Mouse (Mus musculus): ENCODE measurements at regions not wholly inside any gene's neighbourhood (a gene's known extent, or its start where the extent isn't known, plus 50 kb on each side); places are given as distances from the start of the nearest gene placed in this dataset.

GRCm38 (mm10) chr7:114345860-114346259, 69.2 kb upstream of the Pde3b start:
- Histone ChIP-seq H3K27ac (ENCODE audit: low read depth, low read length) (no peak overlapping the region), H3K27me3 (replicated peaks; ENCODE audit: control insufficient read depth, insufficient read depth, low read length) (no peaks in the 10 kb centered on the region), H3K36me3 (ENCODE audit: control insufficient read depth, insufficient read depth) (no peaks in the 10 kb centered on the region), H3K4me2 (replicated peaks; ENCODE audit: low read depth) (no peak overlapping the region), H3K9ac (ENCODE audit: low read depth, low read length) (no peak overlapping the region), H3K4me1 (replicated peaks; ENCODE audit: control insufficient read depth, insufficient read depth, low read length) (no peaks in the 10 kb centered on the region), H3K4me3 (ENCODE audit: low read depth, low read length) (no peak overlapping the region), H3K9me3 (ENCODE audit: control insufficient read depth) (no peaks in the 10 kb centered on the region)
- no peak for TF ChIP-seq CTCF (IDR thresholded peaks at IDR 0.05; ENCODE audit: low read depth)
- 92% methylated on average over 3 of the region's 3 CpGs for WGBS
- ATAC-seq = no peak

GRCm38 (mm10) chr7:114347006-114347405, 68.1 kb upstream of the Pde3b start:
- H3K4me3 ChIP-seq (ENCODE audit: low read depth, low read length) = no peak overlapping the region
- no peaks in the 10 kb centered on the region for H3K9me3 ChIP-seq (ENCODE audit: control insufficient read depth)
- ATAC-seq = no peak
- no peak for TF ChIP-seq CTCF (IDR thresholded peaks at IDR 0.05; ENCODE audit: low read depth)
- 78% methylated on average over 4 of the region's 4 CpGs for WGBS
- no peaks in the 10 kb centered on the region for H3K36me3 ChIP-seq (ENCODE audit: control insufficient read depth, insufficient read depth)
- no peak overlapping the region for H3K4me2 ChIP-seq (replicated peaks; ENCODE audit: low read depth)
- no peak overlapping the region for H3K9ac ChIP-seq (ENCODE audit: low read depth, low read length)
- H3K4me1 ChIP-seq (replicated peaks; ENCODE audit: control insufficient read depth, insufficient read depth, low read length) = no peaks in the 10 kb centered on the region
- H3K27ac ChIP-seq (ENCODE audit: low read depth, low read length) = no peak overlapping the region
- no peaks in the 10 kb centered on the region for H3K27me3 ChIP-seq (replicated peaks; ENCODE audit: control insufficient read depth, insufficient read depth, low read length)

GRCm38 (mm10) chr7:114350968-114351367, 64.1 kb upstream of the Pde3b start:
- ATAC-seq = no peak
- no peaks in the 10 kb centered on the region for H3K4me1 ChIP-seq (replicated peaks; ENCODE audit: control insufficient read depth, insufficient read depth, low read length)
- WGBS = 48% methylated on average over 7 of the region's 7 CpGs
- H3K9ac ChIP-seq (ENCODE audit: low read depth, low read length) = no peak overlapping the region
- no peaks in the 10 kb centered on the region for H3K27me3 ChIP-seq (replicated peaks; ENCODE audit: control insufficient read depth, insufficient read depth, low read length)
- H3K4me2 ChIP-seq (replicated peaks; ENCODE audit: low read depth) = no peak overlapping the region
- no peak overlapping the region for H3K27ac ChIP-seq (ENCODE audit: low read depth, low read length)
- no peaks in the 10 kb centered on the region for H3K9me3 ChIP-seq (ENCODE audit: control insufficient read depth)
- H3K36me3 ChIP-seq (ENCODE audit: control insufficient read depth, insufficient read depth) = no peaks in the 10 kb centered on the region
- TF ChIP-seq CTCF (IDR thresholded peaks at IDR 0.05; ENCODE audit: low read depth) = no peak
- no peak overlapping the region for H3K4me3 ChIP-seq (ENCODE audit: low read depth, low read length)

DNA sequence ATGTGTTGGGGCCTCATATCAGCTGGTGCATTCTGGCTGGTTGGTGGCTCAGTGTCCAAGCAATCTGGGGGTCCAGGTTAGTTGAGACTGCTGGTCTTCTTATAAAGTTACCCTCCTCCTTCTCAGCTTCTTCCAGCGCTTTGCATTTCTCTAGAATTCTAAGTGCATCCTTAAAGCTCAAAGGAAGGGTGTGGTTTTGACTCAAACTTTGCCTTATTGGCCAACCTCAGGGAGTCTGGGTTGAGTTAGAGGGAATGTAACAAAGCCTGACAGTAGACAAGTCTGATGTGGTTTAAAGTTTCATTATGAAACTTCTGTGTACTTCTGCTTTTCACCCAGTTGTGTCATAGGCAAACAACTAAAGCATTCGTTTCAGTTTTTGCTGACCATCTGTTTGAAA, 58.7 kb upstream of the Pde3b start:
- WGBS = 74% methylated on average over 2 of the region's 2 CpGs
- no peaks in the 10 kb centered on the region for H3K4me1 ChIP-seq (replicated peaks; ENCODE audit: control insufficient read depth, insufficient read depth, low read length)
- ATAC-seq = no peak
- H3K9me3 ChIP-seq (ENCODE audit: control insufficient read depth) = no peaks in the 10 kb centered on the region
- no peak overlapping the region for H3K9ac ChIP-seq (ENCODE audit: low read depth, low read length)
- no peaks in the 10 kb centered on the region for H3K36me3 ChIP-seq (ENCODE audit: control insufficient read depth, insufficient read depth)
- H3K27ac ChIP-seq (ENCODE audit: low read depth, low read length) = no peak overlapping the region
- H3K4me2 ChIP-seq (replicated peaks; ENCODE audit: low read depth) = no peak overlapping the region
- no peak for TF ChIP-seq CTCF (IDR thresholded peaks at IDR 0.05; ENCODE audit: low read depth)
- H3K4me3 ChIP-seq (ENCODE audit: low read depth, low read length) = no peak overlapping the region
- no peaks in the 10 kb centered on the region for H3K27me3 ChIP-seq (replicated peaks; ENCODE audit: control insufficient read depth, insufficient read depth, low read length)

DNA sequence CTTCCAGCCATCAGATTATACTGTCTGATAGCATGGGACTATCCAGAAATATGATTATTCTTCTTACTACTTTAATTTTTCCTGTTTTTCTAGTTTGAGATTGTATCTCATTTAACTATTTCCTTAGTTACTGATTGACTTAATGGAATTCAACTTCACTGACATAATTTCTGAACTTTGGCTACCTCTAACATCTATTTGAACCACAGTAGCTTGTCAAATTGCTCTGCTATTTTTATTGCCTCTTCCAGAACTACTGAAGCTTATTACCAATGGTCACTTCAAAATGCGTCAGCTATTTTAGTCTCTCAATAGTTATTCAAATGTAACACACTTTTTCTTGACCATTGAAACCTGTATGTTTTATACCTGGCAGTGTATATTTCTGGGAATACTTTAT, 52.9 kb upstream of the Pde3b start:
- Histone ChIP-seq H3K4me2 (replicated peaks; ENCODE audit: low read depth) (no peak overlapping the region), H3K36me3 (ENCODE audit: control insufficient read depth, insufficient read depth) (no peaks in the 10 kb centered on the region), H3K27ac (ENCODE audit: low read depth, low read length) (no peak overlapping the region), H3K4me1 (replicated peaks; ENCODE audit: control insufficient read depth, insufficient read depth, low read length) (no peaks in the 10 kb centered on the region), H3K9ac (ENCODE audit: low read depth, low read length) (no peak overlapping the region), H3K4me3 (ENCODE audit: low read depth, low read length) (no peak overlapping the region), H3K27me3 (replicated peaks; ENCODE audit: control insufficient read depth, insufficient read depth, low read length) (no peaks in the 10 kb centered on the region), H3K9me3 (ENCODE audit: control insufficient read depth) (no peaks in the 10 kb centered on the region)
- WGBS = 51% methylated on average over 1 of the region's 1 CpGs
- ATAC-seq = peak; percentile 47
- no peak for TF ChIP-seq CTCF (IDR thresholded peaks at IDR 0.05; ENCODE audit: low read depth)

DNA sequence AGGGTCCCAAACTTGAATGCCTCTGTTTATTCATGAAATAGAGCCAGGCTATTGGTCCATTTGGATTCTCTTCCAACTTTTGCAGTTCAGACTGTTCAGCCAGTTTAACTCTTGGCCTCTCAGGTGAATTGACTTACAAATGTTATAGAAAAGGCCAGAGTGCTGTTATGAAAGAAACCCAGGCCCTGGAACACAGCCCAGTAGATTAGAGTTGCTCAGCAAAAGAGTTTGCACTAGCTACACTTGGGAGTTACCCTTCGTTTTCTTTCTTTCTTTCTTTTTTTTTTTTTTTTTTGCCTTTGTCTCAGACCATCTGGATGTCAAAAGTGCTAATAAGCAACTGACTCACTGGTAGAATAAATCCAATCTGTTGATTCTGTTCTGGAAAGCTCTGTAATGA, 51.0 kb upstream of the Pde3b start:
- ATAC-seq = no peak

More for the DNA sequence above, 51.0 kb upstream of the Pde3b start:
- Histone ChIP-seq H3K9ac (ENCODE audit: low read depth, low read length) (no peak overlapping the region), H3K4me1 (replicated peaks; ENCODE audit: control insufficient read depth, insufficient read depth, low read length) (no peaks in the 10 kb centered on the region), H3K36me3 (ENCODE audit: control insufficient read depth, insufficient read depth) (no peaks in the 10 kb centered on the region), H3K4me3 (ENCODE audit: low read depth, low read length) (no peak overlapping the region), H3K9me3 (ENCODE audit: control insufficient read depth) (no peaks in the 10 kb centered on the region), H3K27me3 (replicated peaks; ENCODE audit: control insufficient read depth, insufficient read depth, low read length) (no peaks in the 10 kb centered on the region), H3K27ac (ENCODE audit: low read depth, low read length) (no peak overlapping the region), H3K4me2 (replicated peaks; ENCODE audit: low read depth) (no peak overlapping the region)
- no peak for TF ChIP-seq CTCF (IDR thresholded peaks at IDR 0.05; ENCODE audit: low read depth)
- 39% methylated on average over 1 of the region's 1 CpGs for WGBS
